Mouse (Mus musculus) heart, postnatal 25 days (tissue): Measurements from ENCODE around the gene Ticam1. TPM values are rescaled to one million over a fixed set of nuclear protein-coding genes. Genes with fewer than 3 reads are reported as not detected.

Experiments
- DNase-seq: peaks from one replicate; pipeline ENCODE4 v3.0.0; 2022; ENCODE audit warnings: low spot score
- intact Hi-C: fragments of 180-260 bp; cut with DNase I; formaldehyde crosslinking; loops from one replicate; pipeline ENCODE4 v1.15.1; 2025
- total RNA-seq, 2 experiments: library from RNA; stranded (reverse); gene quantifications; 2 replicates each; pipeline ENCODE4 v1.2.3; 2021

Gene Ticam1
- total RNA-seq, 2 experiments from 2014 or later: 7.6 to 9.8 TPM

GRCm38 (mm10) chr17:56291826-56292475, 15.4 kb upstream of the Ticam1 start:
- intact Hi-C loops: loop anchor here (1.0 to 2.0 kb wide), 2 partner anchors 15 to 58 kb away; partner anchors contain the start of gene Ticam1
- DNase-seq: no peak

- DNase-seq: peak; percentile 91
- intact Hi-C loops: loop anchor here (1.0 kb wide), 1 partner anchor 59 kb away; no protein-coding TSS in a partner anchor
These were observed 14.6 kb upstream of the Ticam1 start for GRCm38 (mm10) chr17:56291171-56291511.

GRCm38 (mm10) chr17:56290388-56291170, 14.0 kb upstream of the Ticam1 start:
- peak; percentile 96 for DNase-seq
- intact Hi-C loops: loop anchor here (1.0 kb wide), 1 partner anchor 60 kb away; no protein-coding TSS in a partner anchor

GRCm38 (mm10) chr17:56289371-56290331, 13.1 kb upstream of the Ticam1 start:
- no peak for DNase-seq
- intact Hi-C loops: no loop called here

GRCm38 (mm10) chr17:56288866-56289265, 12.3 kb upstream of the Ticam1 start:
- intact Hi-C loops: no loop called here
- DNase-seq: no peak

GRCm38 (mm10) chr17:56287830-56288229, 11.2 kb upstream of the Ticam1 start:
- intact Hi-C loops: no loop called here

GRCm38 (mm10) chr17:56285995-56286394, 9.4 kb upstream of the Ticam1 start:
- no peak for DNase-seq
- intact Hi-C loops: no loop called here

More at GRCm38 (mm10) chr17:56287830-56288229, 11.2 kb upstream of the Ticam1 start:
- no peak for DNase-seq

GRCm38 (mm10) chr17:56283316-56283715, 6.7 kb upstream of the Ticam1 start:
- intact Hi-C loops: no loop called here
- no peak for DNase-seq

GRCm38 (mm10) chr17:56282802-56283201, 6.2 kb upstream of the Ticam1 start:
- DNase-seq: no peak
- intact Hi-C loops: no loop called here

- no peak for DNase-seq
These were observed 4.6 kb upstream of the Ticam1 start for GRCm38 (mm10) chr17:56281193-56281592.

GRCm38 (mm10) chr17:56279481-56280155, 3.0 kb upstream of the Ticam1 start:
- intact Hi-C loops: no loop called here
- no peak for DNase-seq

More at GRCm38 (mm10) chr17:56281193-56281592, 4.6 kb upstream of the Ticam1 start:
- intact Hi-C loops: no loop called here

GRCm38 (mm10) chr17:56278340-56278739, 1.8 kb upstream of the Ticam1 start:
- intact Hi-C loops: no loop called here
- DNase-seq: no peak

GRCm38 (mm10) chr17:56277567-56277893, 944 bp upstream of the Ticam1 start:
- DNase-seq: no peak
- intact Hi-C loops: loop anchor here (2.0 kb wide), 1 partner anchor 15 kb away; the partner anchor contains the start of gene Plin3

GRCm38 (mm10) chr17:56275842-56276480, 625 bp downstream of the Ticam1 start:
- intact Hi-C loops: loop anchor here (2.0 kb wide), 1 partner anchor 17 kb away; the partner anchor contains the start of gene Plin3
- DNase-seq: no peak

- no peak for DNase-seq
These were observed 2.6 kb downstream of the Ticam1 start for GRCm38 (mm10) chr17:56273986-56274385.

GRCm38 (mm10) chr17:56273482-56273881, 3.1 kb downstream of the Ticam1 start:
- intact Hi-C loops: no loop called here
- DNase-seq: no peak

More at GRCm38 (mm10) chr17:56273986-56274385, 2.6 kb downstream of the Ticam1 start:
- intact Hi-C loops: no loop called here

- DNase-seq: no peak
These were observed 3.9 kb downstream of the Ticam1 start for GRCm38 (mm10) chr17:56272644-56273043.

GRCm38 (mm10) chr17:56271609-56272253, 4.9 kb downstream of the Ticam1 start:
- DNase-seq: no peak
- intact Hi-C loops: no loop called here

More at GRCm38 (mm10) chr17:56272644-56273043, 3.9 kb downstream of the Ticam1 start:
- intact Hi-C loops: no loop called here
